Mouse (Mus musculus): ENCODE results near the gene Gal3st2b. TPM values are rescaled to one million over a fixed set of nuclear protein-coding genes. Genes with fewer than 3 reads are reported as not detected.

Gene Gal3st2b
- polyA plus RNA-seq (2017; shearing (Covaris generic)): 0.12 TPM

GRCm38 (mm10) chr1:93918011-93918410 is at the start of gene Gal3st2b:
Gene Gal3st2b, plus strand, starts transcription at chr1:93918311.

GRCm38 (mm10) chr1:93990209-93990608 is 72.1 kb downstream of the Gal3st2b start, which contains the start of gene Gal3st2c:
Gene Gal3st2c, plus strand, starts transcription at chr1:93990509.

Other genes starting within 250 kb of the Gal3st2b start
- gene Bok, start 232.7 kb upstream of the Gal3st2b start, polyA plus RNA-seq (2017; shearing (Covaris generic)): not detected
- gene Atg4b, start 166.8 kb upstream of the Gal3st2b start, polyA plus RNA-seq (2017; shearing (Covaris generic)): 145 TPM
- 23.9 TPM for gene Thap4, start 163.4 kb upstream of the Gal3st2b start, polyA plus RNA-seq (2017; shearing (Covaris generic))
- 58.7 TPM for gene Dtymk, start 116.4 kb upstream of the Gal3st2b start, polyA plus RNA-seq (2017; shearing (Covaris generic))
- gene Ing5, start 114.3 kb upstream of the Gal3st2b start, polyA plus RNA-seq (2017; shearing (Covaris generic)): 53.6 TPM
- gene D2hgdh, start 93.4 kb upstream of the Gal3st2b start, polyA plus RNA-seq (2017; shearing (Covaris generic)): 30.2 TPM
- gene Gal3st2, start 57.0 kb upstream of the Gal3st2b start, polyA plus RNA-seq (2017; shearing (Covaris generic)): not detected
- gene Gal3st2c, start 72.2 kb downstream of the Gal3st2b start, polyA plus RNA-seq (2017; shearing (Covaris generic)): 0.06 TPM
- gene Neu4, start 102.1 kb downstream of the Gal3st2b start, polyA plus RNA-seq (2017; shearing (Covaris generic)): not detected
- 8.5 TPM for gene Pdcd1, start 134.2 kb downstream of the Gal3st2b start, polyA plus RNA-seq (2017; shearing (Covaris generic))